Mouse (Mus musculus) spleen, adult 2 months (tissue): Measurements from ENCODE around the gene Gm17651.

ENCODE experiments used
- CTCF ChIP-seq: fragments of 200-500 bp; IDR thresholded peaks from 2 replicates; pipeline ENCODE4 v1.5.1; 2011; ENCODE audit warnings: mild to moderate bottlenecking, inconsistent platforms; ENCODE audit not compliant: insufficient read depth, insufficient read length, insufficient replicate concordance; ENCODE audit errors: extremely low read depth
- POLR2A ChIP-seq: fragments of 200-500 bp; IDR thresholded peaks from 2 replicates; pipeline ENCODE4 v1.6.1; 2011; ENCODE audit warnings: low read depth, low read length, inconsistent platforms

DNA sequence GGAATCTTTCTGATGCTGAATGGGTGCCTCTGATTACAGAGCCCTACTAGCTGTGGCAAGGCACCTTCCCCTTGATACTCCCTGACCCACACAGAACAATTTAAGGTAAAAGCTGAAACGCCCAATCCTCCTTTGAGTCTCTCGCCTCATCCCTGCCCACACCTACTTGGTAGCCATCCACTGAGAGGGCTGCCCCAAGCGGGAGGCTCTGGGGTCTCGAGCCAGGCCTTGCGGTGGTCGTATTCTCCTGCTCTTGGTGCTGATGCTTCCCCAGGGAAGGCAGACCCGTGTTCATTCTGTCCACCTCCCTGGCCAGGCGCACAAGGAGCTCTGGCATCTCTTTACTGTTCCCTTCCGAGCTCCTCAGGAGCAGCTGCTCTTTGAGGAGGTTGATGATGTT is 44.6 kb upstream of the Gm17651 start:
- TF ChIP-seq POLR2A (no peak), CTCF (no peak)
